Mouse (Mus musculus): Measurements from ENCODE around the gene Hjurp. TPM values are rescaled to one million over a fixed set of nuclear protein-coding genes. Genes with fewer than 3 reads are reported as not detected.

The Hjurp gene
- total and polyA plus RNA-seq, 3 experiments, result 52.9 to 327 (median 221) TPM

- no peak for DNase-seq (ENCODE audit: low spot score)
- Histone ChIP-seq H3K4me3 (ENCODE audit: low read depth, low read length) (no peak overlapping the region), H3K4me1 (ENCODE audit: insufficient read depth, low read depth, low read length) (no peaks in the 10 kb centered on the region), H3K27me3 (ENCODE audit: insufficient read depth, low read length) (peaks cover 3% of the 10 kb centered on the region; the same call in 1 of the 2 replicates), H3K36me3 (replicated peaks) (no peaks in the 10 kb centered on the region), H3K9me3 (replicated peaks) (no peaks in the 10 kb centered on the region)
- ATAC-seq (ENCODE audit: extremely low read depth, insufficient number of reproducible peaks, low FRiP score, poor library complexity, severe bottlenecking), result no peak
- TF ChIP-seq GATA2 (IDR thresholded peaks at IDR 0.05; ENCODE audit: borderline replicate concordance, low read depth, low read length), result no peak
- TF ChIP-seq GATA1 (IDR thresholded peaks at IDR 0.05; ENCODE audit: borderline replicate concordance, low read length), result no peak
- no peak for TF ChIP-seq POLR2AphosphoS5 (IDR thresholded peaks at IDR 0.05; ENCODE audit: insufficient replicate concordance, low read depth, low read length)
- no peak for TF ChIP-seq CTCF (IDR thresholded peaks at IDR 0.05; ENCODE audit: low read depth, low read length)
- TF ChIP-seq TAL1 (conservative IDR thresholded peaks at IDR 0.05; ENCODE audit: low read depth, low read length), result no peak
Observed at GRCm38 (mm10) chr1:88299529-88299945, 22.1 kb upstream of the Hjurp start.

- TF ChIP-seq GATA2 (IDR thresholded peaks at IDR 0.05; ENCODE audit: borderline replicate concordance, low read depth, low read length) (no peak), GATA1 (IDR thresholded peaks at IDR 0.05; ENCODE audit: borderline replicate concordance, low read length) (no peak), POLR2AphosphoS5 (IDR thresholded peaks at IDR 0.05; ENCODE audit: insufficient replicate concordance, low read depth, low read length) (no peak), TAL1 (conservative IDR thresholded peaks at IDR 0.05; ENCODE audit: low read depth, low read length) (no peak), CTCF (IDR thresholded peaks at IDR 0.05; ENCODE audit: low read depth, low read length) (no peak)
- no peak overlapping the region for H3K4me3 ChIP-seq (ENCODE audit: low read depth, low read length)
- H3K36me3 ChIP-seq (replicated peaks), result no peaks in the 10 kb centered on the region
- no peaks in the 10 kb centered on the region for H3K4me1 ChIP-seq (ENCODE audit: insufficient read depth, low read depth, low read length)
- ATAC-seq (ENCODE audit: extremely low read depth, insufficient number of reproducible peaks, low FRiP score, poor library complexity, severe bottlenecking) (no peak), DNase-seq (ENCODE audit: low spot score) (no peak)
- H3K27me3 ChIP-seq (ENCODE audit: insufficient read depth, low read length), result peaks cover 4% of the 10 kb centered on the region
- no peaks in the 10 kb centered on the region for H3K9me3 ChIP-seq (replicated peaks)
Observed at GRCm38 (mm10) chr1:88298686-88299528, 21.5 kb upstream of the Hjurp start.

- Histone ChIP-seq H3K4me3 (ENCODE audit: low read depth, low read length) (no peak overlapping the region), H3K36me3 (replicated peaks) (no peaks in the 10 kb centered on the region), H3K9me3 (replicated peaks) (no peaks in the 10 kb centered on the region), H3K27me3 (ENCODE audit: insufficient read depth, low read length) (peaks cover 7% of the 10 kb centered on the region), H3K4me1 (ENCODE audit: insufficient read depth, low read depth, low read length) (no peaks in the 10 kb centered on the region)
- ATAC-seq (ENCODE audit: extremely low read depth, insufficient number of reproducible peaks, low FRiP score, poor library complexity, severe bottlenecking), result no peak
- no peak for DNase-seq (ENCODE audit: low spot score)
- TF ChIP-seq GATA2 (IDR thresholded peaks at IDR 0.05; ENCODE audit: borderline replicate concordance, low read depth, low read length) (no peak), POLR2AphosphoS5 (IDR thresholded peaks at IDR 0.05; ENCODE audit: insufficient replicate concordance, low read depth, low read length) (no peak), TAL1 (conservative IDR thresholded peaks at IDR 0.05; ENCODE audit: low read depth, low read length) (no peak), CTCF (IDR thresholded peaks at IDR 0.05; ENCODE audit: low read depth, low read length) (no peak), GATA1 (IDR thresholded peaks at IDR 0.05; ENCODE audit: borderline replicate concordance, low read length) (no peak)
Observed at GRCm38 (mm10) chr1:88297480-88298258, 20.2 kb upstream of the Hjurp start.

GRCm38 (mm10) chr1:88296171-88296920 is 18.9 kb upstream of the Hjurp start:
- peaks cover 7% of the 10 kb centered on the region for H3K27me3 ChIP-seq (ENCODE audit: insufficient read depth, low read length)
- no peak overlapping the region for H3K4me3 ChIP-seq (ENCODE audit: low read depth, low read length)
- DNase-seq (ENCODE audit: low spot score) (no peak), ATAC-seq (ENCODE audit: extremely low read depth, insufficient number of reproducible peaks, low FRiP score, poor library complexity, severe bottlenecking) (no peak)
- H3K9me3 ChIP-seq (replicated peaks), result no peaks in the 10 kb centered on the region
- TF ChIP-seq GATA1 (IDR thresholded peaks at IDR 0.05; ENCODE audit: borderline replicate concordance, low read length) (no peak), TAL1 (conservative IDR thresholded peaks at IDR 0.05; ENCODE audit: low read depth, low read length) (no peak), GATA2 (IDR thresholded peaks at IDR 0.05; ENCODE audit: borderline replicate concordance, low read depth, low read length) (no peak), POLR2AphosphoS5 (IDR thresholded peaks at IDR 0.05; ENCODE audit: insufficient replicate concordance, low read depth, low read length) (no peak), CTCF (IDR thresholded peaks at IDR 0.05; ENCODE audit: low read depth, low read length) (no peak)
- H3K36me3 ChIP-seq (replicated peaks), result no peaks in the 10 kb centered on the region
- no peaks in the 10 kb centered on the region for H3K4me1 ChIP-seq (ENCODE audit: insufficient read depth, low read depth, low read length)

GRCm38 (mm10) chr1:88294650-88295049 is 17.2 kb upstream of the Hjurp start:
- Histone ChIP-seq H3K4me1 (ENCODE audit: insufficient read depth, low read depth, low read length) (no peaks in the 10 kb centered on the region), H3K9me3 (replicated peaks) (no peaks in the 10 kb centered on the region), H3K27me3 (ENCODE audit: insufficient read depth, low read length) (peaks cover 7% of the 10 kb centered on the region), H3K36me3 (replicated peaks) (no peaks in the 10 kb centered on the region), H3K4me3 (ENCODE audit: low read depth, low read length) (no peak overlapping the region)
- no peak for ATAC-seq (ENCODE audit: extremely low read depth, insufficient number of reproducible peaks, low FRiP score, poor library complexity, severe bottlenecking)
- TF ChIP-seq GATA2 (IDR thresholded peaks at IDR 0.05; ENCODE audit: borderline replicate concordance, low read depth, low read length), result no peak
- TF ChIP-seq POLR2AphosphoS5 (IDR thresholded peaks at IDR 0.05; ENCODE audit: insufficient replicate concordance, low read depth, low read length), result no peak
- no peak for TF ChIP-seq TAL1 (conservative IDR thresholded peaks at IDR 0.05; ENCODE audit: low read depth, low read length)
- TF ChIP-seq CTCF (IDR thresholded peaks at IDR 0.05; ENCODE audit: low read depth, low read length), result no peak
- no peak for TF ChIP-seq GATA1 (IDR thresholded peaks at IDR 0.05; ENCODE audit: borderline replicate concordance, low read length)
- no peak for DNase-seq (ENCODE audit: low spot score)
